Mouse (Mus musculus) lung, embryonic 14.5 days (tissue): Measurements from ENCODE around the gene Pcnx. TPM values are rescaled to one million over a fixed set of nuclear protein-coding genes. Genes with fewer than 3 reads are reported as not detected.

Experiments
- ATAC-seq: fragments of 200-750 bp; cut with Nextera tagmentation; 2 replicates; pipeline ENCODE4 v1.8.0; 2017; ENCODE audit warnings: mild to moderate bottlenecking, moderate TSS enrichment, moderate library complexity; ENCODE audit not compliant: insufficient read depth
- DNase-seq: peaks from one replicate; pipeline ENCODE4 v3.0.0-alpha.2; 2015
- H3K27ac ChIP-seq: fragments of 300-500 bp; sonication (generic); 2 replicates; pipeline ENCODE4 v1.5.1; 2014; ENCODE audit warnings: low read depth, mild to moderate bottlenecking, moderate library complexity
- H3K27me3 ChIP-seq: fragments of 300-500 bp; sonication (generic); 2 replicates; pipeline ENCODE4 v1.6.1; 2014; ENCODE audit warnings: low read length, control low read depth; ENCODE audit not compliant: insufficient read depth
- H3K36me3 ChIP-seq: fragments of 300-500 bp; sonication (generic); 2 replicates; pipeline ENCODE4 v1.6.1; 2014; ENCODE audit warnings: control low read depth; ENCODE audit not compliant: insufficient read depth
- H3K4me1 ChIP-seq: fragments of 300-500 bp; sonication (generic); 2 replicates; pipeline ENCODE4 v1.6.1; 2014; ENCODE audit warnings: antibody characterized with exemption, control low read depth; ENCODE audit not compliant: insufficient read depth
- H3K4me2 ChIP-seq: fragments of 300-500 bp; sonication (generic); 2 replicates; pipeline ENCODE4 v1.6.1; 2014; ENCODE audit warnings: mild to moderate bottlenecking
- H3K4me3 ChIP-seq: fragments of 300-500 bp; sonication (generic); 2 replicates; pipeline ENCODE4 v1.5.1; 2014; ENCODE audit warnings: low read depth, low read length
- H3K9ac ChIP-seq: fragments of 300-500 bp; sonication (generic); 2 replicates; pipeline ENCODE4 v1.6.1; 2014
- H3K9me3 ChIP-seq: fragments of 300-500 bp; sonication (generic); 2 replicates; pipeline ENCODE4 v1.6.1; 2016; ENCODE audit warnings: low read depth, low read length, control low read depth
- CTCF ChIP-seq: IDR thresholded peaks from 2 replicates; pipeline ENCODE4 v1.5.1; 2016; ENCODE audit warnings: antibody characterized with exemption, low read depth
- WGBS: fragments of 180-500 bp; shearing (Covaris S2); extraction: QIAGEN DNeasy Blood & Tissue Kit; methylation state at CpG from one replicate; pipeline ENCODE4 v1.1.7; 2014; 5-methylcytosine and 5-hydroxymethylcytosine counted together
- polyA plus RNA-seq: library from polyadenylated mRNA; unstranded; fragments of >200 nt; fragmentation: Nextera tagmentation; extraction: Ambion mirVana; gene quantifications from 2 replicates; pipeline ENCODE4 v1.2.1, GENCODE M21; 2014

Gene Pcnx
- polyA plus RNA-seq, 1 experiment from 2014 or later, result 17.4 TPM

- Histone ChIP-seq H3K9me3 (no peaks in the 10 kb centered on the region), H3K27me3 (no peaks in the 10 kb centered on the region), H3K4me1 (0 out of 2 replicates have a peak, but pooled peaks cover 5% of the 10 kb centered on the region), H3K4me2 (no peak overlapping the region), H3K36me3 (peaks cover under 1% of the 10 kb centered on the region; the same call in 1 of the 2 replicates), H3K4me3 (no peak overlapping the region), H3K27ac (0 out of 2 replicates have a peak overlapping the region, but pooled peaks have one; percentile 0), H3K9ac (no peak overlapping the region)
- peak; percentile 66 for DNase-seq
- no peak for TF ChIP-seq CTCF
- WGBS, result 48% methylated on average over 12 of the region's 12 CpGs
- ATAC-seq, result peak; percentile 56; the same call in 1 of the 2 replicates
Measured at GRCm38 (mm10) chr12:81943331-81944062, 83.7 kb downstream of the Pcnx start.

GRCm38 (mm10) chr12:81949026-81949425, 89.2 kb downstream of the Pcnx start:
- no peak for TF ChIP-seq CTCF
- Histone ChIP-seq H3K27ac (no peak overlapping the region), H3K4me2 (no peak overlapping the region), H3K27me3 (no peaks in the 10 kb centered on the region), H3K36me3 (peaks cover 36% of the 10 kb centered on the region), H3K9me3 (no peaks in the 10 kb centered on the region), H3K4me1 (no peaks in the 10 kb centered on the region), H3K4me3 (no peak overlapping the region), H3K9ac (no peak overlapping the region)
- WGBS, result 80% methylated on average over 6 of the region's 6 CpGs
- DNase-seq (no peak), ATAC-seq (no peak)

- TF ChIP-seq CTCF, result no peak
Measured at GRCm38 (mm10) chr12:81950016-81950415, 90.2 kb downstream of the Pcnx start.

GRCm38 (mm10) chr12:81958351-81958750, 98.5 kb downstream of the Pcnx start:
- H3K27ac ChIP-seq, result no peak overlapping the region
- H3K36me3 ChIP-seq, result peaks cover 30% of the 10 kb centered on the region; the same call in 1 of the 2 replicates
- H3K4me2 ChIP-seq, result no peak overlapping the region
- DNase-seq, result no peak
- H3K9me3 ChIP-seq, result no peaks in the 10 kb centered on the region
- no peak for ATAC-seq
- no peak overlapping the region for H3K4me3 ChIP-seq
- no peak overlapping the region for H3K9ac ChIP-seq
- H3K27me3 ChIP-seq, result no peaks in the 10 kb centered on the region
- TF ChIP-seq CTCF, result no peak
- H3K4me1 ChIP-seq, result no peaks in the 10 kb centered on the region
- WGBS, result 90% methylated on average over 4 of the region's 4 CpGs

More at GRCm38 (mm10) chr12:81950016-81950415, 90.2 kb downstream of the Pcnx start:
- H3K27me3 ChIP-seq, result no peaks in the 10 kb centered on the region
- no peak overlapping the region for H3K4me2 ChIP-seq
- H3K27ac ChIP-seq, result no peak overlapping the region
- H3K4me3 ChIP-seq, result no peak overlapping the region
- ATAC-seq, result no peak
- no peak overlapping the region for H3K9ac ChIP-seq
- DNase-seq, result no peak
- 78% methylated on average over 2 of the region's 2 CpGs for WGBS
- H3K9me3 ChIP-seq, result no peaks in the 10 kb centered on the region
- H3K36me3 ChIP-seq, result peaks cover 36% of the 10 kb centered on the region
- H3K4me1 ChIP-seq, result no peaks in the 10 kb centered on the region

GRCm38 (mm10) chr12:81965416-81965815, 105.6 kb downstream of the Pcnx start:
- Histone ChIP-seq H3K4me3 (no peak overlapping the region), H3K4me2 (no peak overlapping the region), H3K27ac (no peak overlapping the region), H3K9ac (no peak overlapping the region), H3K27me3 (no peaks in the 10 kb centered on the region), H3K4me1 (no peaks in the 10 kb centered on the region), H3K9me3 (no peaks in the 10 kb centered on the region), H3K36me3 (peaks cover 52% of the 10 kb centered on the region)
- WGBS, result 80% methylated on average over 2 of the region's 2 CpGs
- ATAC-seq (no peak), DNase-seq (no peak)
- TF ChIP-seq CTCF, result no peak

- WGBS, result 68% methylated on average over 19 of the region's 19 CpGs
- H3K9me3 ChIP-seq, result no peaks in the 10 kb centered on the region
Measured at GRCm38 (mm10) chr12:81971042-81971883, 111.4 kb downstream of the Pcnx start.

GRCm38 (mm10) chr12:81971884-81972362, 112.1 kb downstream of the Pcnx start:
- no peaks in the 10 kb centered on the region for H3K4me1 ChIP-seq
- TF ChIP-seq CTCF, result no peak
- peaks cover 62% of the 10 kb centered on the region for H3K36me3 ChIP-seq
- H3K9ac ChIP-seq, result no peak overlapping the region
- DNase-seq (peak; percentile 50), ATAC-seq (peak; percentile 92)
- 64% methylated on average over 8 of the region's 8 CpGs for WGBS
- peak overlapping the region; percentile 89 for H3K27ac ChIP-seq
- no peak overlapping the region for H3K4me2 ChIP-seq
- H3K4me3 ChIP-seq, result no peak overlapping the region
- no peaks in the 10 kb centered on the region for H3K27me3 ChIP-seq
- no peaks in the 10 kb centered on the region for H3K9me3 ChIP-seq

More at GRCm38 (mm10) chr12:81971042-81971883, 111.4 kb downstream of the Pcnx start:
- H3K36me3 ChIP-seq, result peaks cover 59% of the 10 kb centered on the region
- no peaks in the 10 kb centered on the region for H3K27me3 ChIP-seq
- H3K9ac ChIP-seq, result no peak overlapping the region
- H3K4me1 ChIP-seq, result no peaks in the 10 kb centered on the region
- DNase-seq, result peak; percentile 11
- peak; percentile 35; the same call in 1 of the 2 replicates for ATAC-seq
- no peak for TF ChIP-seq CTCF
- H3K27ac ChIP-seq, result peak overlapping the region; percentile 89
- H3K4me2 ChIP-seq, result no peak overlapping the region
- H3K4me3 ChIP-seq, result no peak overlapping the region
